Mouse (Mus musculus) neural tube, embryonic 11.5 days (tissue): ENCODE results near the gene Szrd1. TPM values are rescaled to one million over a fixed set of nuclear protein-coding genes. Genes with fewer than 3 reads are reported as not detected.
A peak's percentile ranks its signal among the peaks of the same experiment; 100 is the strongest.

Experiments
- ATAC-seq: fragments of 200-750 bp; cut with Nextera tagmentation; 2 replicates; pipeline ENCODE4 v1.8.0; 2017; ENCODE audit warnings: moderate number of reproducible peaks, mild to moderate bottlenecking, moderate TSS enrichment, moderate library complexity; ENCODE audit not compliant: insufficient read depth, low FRiP score, low TSS enrichment
- DNase-seq: peaks from one replicate; pipeline ENCODE4 v3.0.0-alpha.2; 2015; ENCODE audit warnings: low spot score
- H3K27ac ChIP-seq: fragments of 300-500 bp; sonication (generic); 2 replicates; pipeline ENCODE4 v1.5.1; 2014; ENCODE audit warnings: low read depth, mild to moderate bottlenecking, low read length
- H3K27me3 ChIP-seq: fragments of 300-500 bp; sonication (generic); 2 replicates; pipeline ENCODE4 v1.6.1; 2014; ENCODE audit warnings: mild to moderate bottlenecking, low read length, mixed read lengths; ENCODE audit not compliant: control insufficient read depth, insufficient read depth
- H3K36me3 ChIP-seq: fragments of 300-500 bp; sonication (generic); 2 replicates; pipeline ENCODE4 v1.6.1; 2014; ENCODE audit warnings: mild to moderate bottlenecking, low read length, moderate library complexity, mixed read lengths; ENCODE audit not compliant: control insufficient read depth, insufficient read depth
- H3K4me1 ChIP-seq: fragments of 300-500 bp; sonication (generic); 2 replicates; pipeline ENCODE4 v1.6.1; 2014; ENCODE audit warnings: low read length, mixed read lengths; ENCODE audit not compliant: control insufficient read depth, insufficient read depth
- H3K4me2 ChIP-seq: fragments of 300-500 bp; sonication (generic); 2 replicates; pipeline ENCODE4 v1.6.1; 2014; ENCODE audit warnings: low read depth, mild to moderate bottlenecking, moderate library complexity
- H3K4me3 ChIP-seq: fragments of 300-500 bp; sonication (generic); 2 replicates; pipeline ENCODE4 v1.5.1; 2014; ENCODE audit warnings: low read depth, low read length
- H3K9ac ChIP-seq: fragments of 300-500 bp; sonication (generic); 2 replicates; pipeline ENCODE4 v1.6.1; 2014; ENCODE audit warnings: mild to moderate bottlenecking, low read length
- H3K9me3 ChIP-seq: fragments of 300-500 bp; sonication (generic); 2 replicates; pipeline ENCODE4 v1.6.1; 2016; ENCODE audit warnings: low read length; ENCODE audit not compliant: control insufficient read depth
- WGBS: fragments of 180-500 bp; shearing (Covaris S2); extraction: QIAGEN DNeasy Blood & Tissue Kit; methylation state at CpG from one replicate; pipeline ENCODE4 v1.1.7; 2014; 5-methylcytosine and 5-hydroxymethylcytosine counted together
- polyA plus RNA-seq: library from polyadenylated mRNA; unstranded; fragments of >200 nt; fragmentation: Nextera tagmentation; extraction: Ambion mirVana; gene quantifications from 2 replicates; pipeline ENCODE4 v1.2.1, GENCODE M21; 2014

Szrd1 gene
- polyA plus RNA-seq, 1 experiment from 2014 or later = 30.7 TPM

DNA sequence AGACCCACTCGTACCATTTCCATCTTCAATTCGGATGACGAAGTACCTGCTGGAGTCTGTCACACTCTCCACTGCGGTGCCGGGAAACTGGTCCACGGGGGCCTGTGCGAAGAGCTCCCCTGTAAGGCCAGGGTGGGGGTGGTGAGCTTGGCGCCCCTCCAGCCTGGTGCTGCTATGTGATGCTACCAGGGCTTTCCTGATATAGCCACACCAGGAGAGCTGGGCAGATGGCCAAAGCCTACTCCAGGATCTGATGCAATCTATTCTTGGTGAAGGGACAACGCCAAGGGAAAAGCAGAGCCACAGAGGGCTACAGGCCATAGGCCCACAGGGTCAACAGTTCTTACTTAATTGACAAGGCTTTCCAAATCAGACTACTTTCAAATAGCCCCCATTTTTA lies 65.9 kb downstream of the Szrd1 start:
- ATAC-seq = no peak
- H3K9me3 ChIP-seq = no peaks in the 10 kb centered on the region
- H3K4me3 ChIP-seq = no peak overlapping the region
- no peak for DNase-seq
- H3K9ac ChIP-seq = no peak overlapping the region
- H3K27me3 ChIP-seq = no peaks in the 10 kb centered on the region
- peaks cover 7% of the 10 kb centered on the region for H3K4me1 ChIP-seq
- WGBS = 94% methylated on average over 9 of the region's 9 CpGs
- H3K36me3 ChIP-seq = peaks cover 6% of the 10 kb centered on the region
- H3K4me2 ChIP-seq = no peak overlapping the region
- no peak overlapping the region for H3K27ac ChIP-seq

DNA sequence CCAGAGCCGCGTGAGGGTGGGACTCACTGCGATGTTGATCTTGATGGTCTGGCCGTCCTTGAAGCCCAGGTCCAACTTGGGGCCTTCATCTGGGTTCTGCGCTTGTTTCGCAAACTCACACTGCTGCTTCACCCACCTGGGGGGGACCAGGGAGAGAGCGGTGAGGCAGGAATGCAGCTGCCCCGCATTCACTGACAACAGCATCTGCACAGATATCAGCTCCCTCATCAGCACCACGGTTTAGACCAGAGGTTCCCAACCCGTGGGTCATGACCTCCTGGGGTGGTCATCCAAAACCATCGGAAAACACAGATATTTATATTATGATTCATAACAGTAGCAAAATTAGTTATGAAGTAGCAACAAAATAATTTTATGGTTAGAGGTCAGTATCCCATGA lies 67.1 kb downstream of the Szrd1 start:
- Histone ChIP-seq H3K27me3 (no peaks in the 10 kb centered on the region), H3K27ac (no peak overlapping the region), H3K9ac (no peak overlapping the region), H3K9me3 (no peaks in the 10 kb centered on the region), H3K36me3 (peaks cover 17% of the 10 kb centered on the region), H3K4me1 (peaks cover 7% of the 10 kb centered on the region), H3K4me3 (no peak overlapping the region), H3K4me2 (no peak overlapping the region)
- no peak for DNase-seq
- WGBS = 93% methylated on average over 11 of the region's 11 CpGs
- ATAC-seq = no peak

DNA sequence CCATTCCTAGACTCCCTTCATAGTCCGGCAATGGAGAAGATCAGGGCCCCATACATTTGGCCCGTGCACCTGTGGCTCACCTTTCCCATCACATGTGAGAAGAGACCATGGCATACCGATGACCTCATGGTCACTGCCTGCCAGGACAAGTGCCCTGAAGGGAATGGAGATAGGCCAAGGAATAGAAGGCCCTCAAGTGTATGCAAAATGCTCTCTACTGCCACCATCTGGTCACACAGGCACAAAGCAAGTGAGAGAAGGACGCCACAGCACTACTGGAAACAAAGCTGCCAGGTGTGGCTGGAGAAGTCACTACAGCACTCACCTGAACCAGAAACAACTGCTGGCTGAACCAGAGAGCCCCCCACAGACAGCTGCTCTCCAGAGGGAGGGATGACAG lies 69.8 kb downstream of the Szrd1 start:
- Histone ChIP-seq H3K4me2 (no peak overlapping the region), H3K27ac (no peak overlapping the region), H3K36me3 (peaks cover 24% of the 10 kb centered on the region), H3K4me3 (no peak overlapping the region), H3K27me3 (no peaks in the 10 kb centered on the region), H3K9me3 (no peaks in the 10 kb centered on the region), H3K4me1 (no peaks in the 10 kb centered on the region), H3K9ac (no peak overlapping the region)
- WGBS = 59% methylated on average over 4 of the region's 4 CpGs
- DNase-seq (peak; percentile 65), ATAC-seq (no peak)

DNA sequence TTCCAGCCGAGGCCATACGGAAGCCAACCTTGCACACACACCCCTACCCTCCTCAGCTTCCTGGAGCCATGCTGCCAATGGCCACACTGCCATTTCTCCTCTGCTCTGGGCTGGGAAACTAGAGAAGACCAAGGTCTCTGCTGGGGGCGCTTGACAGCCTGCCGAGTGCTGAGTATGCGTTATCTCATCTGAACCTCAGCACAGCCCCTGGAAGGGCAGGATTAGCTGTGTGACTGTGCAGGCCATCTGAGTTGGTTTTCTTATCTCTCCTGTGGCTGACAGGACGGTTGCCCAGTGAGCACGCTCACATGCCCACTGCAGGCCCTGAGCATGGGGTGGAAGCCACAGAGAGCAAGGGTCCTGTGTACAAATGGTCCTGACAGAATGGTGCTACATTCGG lies 70.9 kb downstream of the Szrd1 start:
- H3K27me3 ChIP-seq = no peaks in the 10 kb centered on the region
- DNase-seq (no peak), ATAC-seq (no peak)
- H3K9ac ChIP-seq = no peak overlapping the region
- H3K27ac ChIP-seq = no peak overlapping the region
- 94% methylated on average over 8 of the region's 8 CpGs for WGBS
- no peak overlapping the region for H3K4me3 ChIP-seq
- no peaks in the 10 kb centered on the region for H3K4me1 ChIP-seq
- peaks cover 24% of the 10 kb centered on the region for H3K36me3 ChIP-seq
- H3K9me3 ChIP-seq = no peaks in the 10 kb centered on the region
- no peak overlapping the region for H3K4me2 ChIP-seq

DNA sequence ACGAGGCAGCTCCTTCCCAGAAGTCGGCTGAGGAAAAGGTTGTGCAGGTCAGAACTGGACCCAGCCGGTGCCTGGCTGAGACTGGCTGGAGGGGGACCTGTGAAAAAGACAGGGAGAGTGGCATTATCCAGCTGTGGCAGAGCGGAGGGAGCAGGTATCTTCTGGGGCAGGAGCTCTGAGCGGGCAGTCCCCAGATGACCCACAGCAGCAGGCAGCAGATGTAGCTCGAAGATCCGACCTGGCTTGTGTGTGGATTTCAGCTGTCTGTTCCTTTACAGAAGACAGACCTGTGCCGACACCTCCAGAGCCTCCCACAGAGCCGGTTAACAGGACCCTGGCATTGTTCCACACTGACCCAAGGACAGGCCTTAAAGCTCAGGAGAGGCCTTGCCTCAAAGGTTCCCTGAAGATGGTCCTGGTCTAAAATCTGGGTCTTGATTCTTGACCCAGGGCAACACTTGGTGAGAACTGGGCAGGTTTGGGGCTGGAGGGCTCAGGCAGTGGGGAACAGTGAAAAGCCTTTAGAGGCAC lies 72.0 kb downstream of the Szrd1 start:
- H3K36me3 ChIP-seq = peaks cover 24% of the 10 kb centered on the region

DNA sequence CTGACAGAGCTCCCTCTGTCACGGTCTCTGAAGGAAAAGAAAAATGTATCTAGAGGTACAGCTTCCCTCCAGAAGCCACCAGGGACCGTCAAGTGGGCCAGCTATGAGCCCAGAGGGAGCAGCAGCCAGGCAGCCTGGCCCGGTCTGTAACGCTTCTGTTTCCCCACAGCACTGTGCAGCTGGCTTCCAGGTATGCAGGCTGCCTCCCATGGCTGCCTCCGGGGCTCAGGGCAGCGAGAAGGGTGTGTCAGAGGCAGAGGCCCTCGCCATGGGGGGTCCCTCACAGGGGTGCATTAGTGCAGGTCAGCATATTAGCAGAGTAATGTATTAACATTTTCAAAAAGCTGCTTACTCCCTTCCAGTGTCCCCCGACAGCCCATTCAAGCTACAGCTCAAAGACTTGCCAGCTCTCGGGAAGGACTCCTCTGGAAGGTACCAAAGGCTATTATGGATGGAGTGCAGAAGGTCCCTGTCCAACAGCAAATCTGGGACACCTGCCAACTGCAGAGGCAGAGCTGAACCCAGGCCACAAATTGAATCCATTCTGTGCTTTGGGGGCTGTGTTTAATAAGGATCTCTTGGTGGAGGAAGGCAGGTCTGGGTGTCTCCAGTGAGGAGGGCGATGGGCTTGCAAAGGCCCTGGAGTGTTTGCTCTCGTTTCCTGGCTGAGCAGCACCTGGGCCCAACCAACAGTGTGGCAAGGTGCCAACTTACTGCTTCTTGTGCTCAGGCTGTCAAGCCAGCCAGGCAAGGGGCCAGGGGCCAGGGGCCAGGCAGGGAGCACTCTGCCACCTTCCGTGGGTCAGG lies 72.7 kb downstream of the Szrd1 start:
- DNase-seq = no peak
- Histone ChIP-seq H3K9me3 (no peaks in the 10 kb centered on the region), H3K4me2 (no peak overlapping the region), H3K27me3 (no peaks in the 10 kb centered on the region), H3K9ac (no peak overlapping the region), H3K36me3 (peaks cover 24% of the 10 kb centered on the region), H3K27ac (no peak overlapping the region), H3K4me1 (no peaks in the 10 kb centered on the region), H3K4me3 (no peak overlapping the region)
- WGBS = 90% methylated on average over 12 of the region's 12 CpGs
- no peak for ATAC-seq

More for the DNA sequence above, 72.0 kb downstream of the Szrd1 start:
- no peaks in the 10 kb centered on the region for H3K9me3 ChIP-seq
- no peak overlapping the region for H3K9ac ChIP-seq
- no peak overlapping the region for H3K4me2 ChIP-seq
- no peak overlapping the region for H3K4me3 ChIP-seq
- DNase-seq (no peak), ATAC-seq (no peak)
- H3K27ac ChIP-seq = no peak overlapping the region
- WGBS = 89% methylated on average over 9 of the region's 9 CpGs
- no peaks in the 10 kb centered on the region for H3K27me3 ChIP-seq
- no peaks in the 10 kb centered on the region for H3K4me1 ChIP-seq

DNA sequence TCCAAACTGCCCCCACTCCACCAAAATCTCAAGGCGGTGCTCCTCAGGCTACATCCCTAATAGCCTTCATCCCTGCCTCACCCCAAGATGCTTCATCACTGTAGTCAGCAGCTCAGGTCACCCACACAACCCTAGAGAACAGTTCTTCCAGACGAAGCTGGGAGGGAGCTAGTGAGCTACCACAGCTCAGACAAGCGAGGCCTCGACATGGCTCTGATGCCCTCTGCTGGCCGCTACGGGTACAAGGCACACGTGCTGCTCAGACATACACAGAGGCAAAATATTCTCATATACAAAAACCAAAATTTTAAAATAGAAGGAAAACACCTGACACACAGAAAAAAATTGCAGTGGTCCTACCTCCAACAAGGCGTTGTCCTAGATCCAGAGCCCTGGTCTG lies 74.5 kb downstream of the Szrd1 start:
- 3% methylated on average over 8 of the region's 8 CpGs for WGBS
- 0 out of 2 replicates have a peak, but pooled peaks have one; percentile 8 for ATAC-seq
- H3K27ac ChIP-seq = no peak overlapping the region

DNA sequence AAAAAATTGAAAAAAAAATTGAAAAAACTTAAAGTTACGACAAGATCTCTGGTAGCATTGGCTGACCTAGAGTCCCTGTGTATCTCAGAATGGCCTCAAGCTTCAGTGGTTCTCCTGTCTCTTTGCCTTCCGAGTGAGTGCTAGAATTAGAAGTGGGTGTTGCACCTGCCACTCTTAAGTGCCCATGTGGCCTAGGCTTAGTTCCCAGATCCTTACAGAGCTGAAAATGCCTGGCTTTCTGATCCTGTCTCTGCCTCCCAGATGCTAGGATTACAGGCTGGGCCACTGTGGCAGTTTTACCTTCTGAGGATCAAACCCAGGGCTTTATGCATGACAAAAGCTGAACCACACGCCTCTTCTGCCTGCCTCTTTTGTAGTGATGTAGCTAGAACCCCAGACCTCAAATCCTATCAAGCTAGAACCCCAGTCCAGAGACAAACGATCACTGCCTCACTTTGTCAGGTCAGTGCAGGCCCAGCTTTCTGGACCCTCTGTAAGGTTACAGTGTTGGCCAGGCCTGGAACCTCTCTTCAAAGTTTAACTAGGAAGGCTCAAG lies 75.4 kb downstream of the Szrd1 start:
- 87% methylated on average over 4 of the region's 4 CpGs for WGBS
- ATAC-seq = no peak

More for the DNA sequence above, 74.5 kb downstream of the Szrd1 start:
- H3K9ac ChIP-seq = no peak overlapping the region
- peak; percentile 87 for DNase-seq
- H3K4me3 ChIP-seq = no peak overlapping the region
- H3K36me3 ChIP-seq = peaks cover 24% of the 10 kb centered on the region
- H3K4me2 ChIP-seq = no peak overlapping the region
- no peaks in the 10 kb centered on the region for H3K9me3 ChIP-seq
- no peaks in the 10 kb centered on the region for H3K27me3 ChIP-seq
- no peaks in the 10 kb centered on the region for H3K4me1 ChIP-seq

More for the DNA sequence above, 75.4 kb downstream of the Szrd1 start:
- H3K27ac ChIP-seq = no peak overlapping the region
- no peak overlapping the region for H3K4me3 ChIP-seq
- peaks cover 6% of the 10 kb centered on the region; the same call in 1 of the 2 replicates for H3K4me1 ChIP-seq
- H3K27me3 ChIP-seq = no peaks in the 10 kb centered on the region
- H3K4me2 ChIP-seq = no peak overlapping the region
- H3K9ac ChIP-seq = no peak overlapping the region
- no peaks in the 10 kb centered on the region for H3K9me3 ChIP-seq
- DNase-seq = no peak
- H3K36me3 ChIP-seq = peaks cover 20% of the 10 kb centered on the region
